Mouse (Mus musculus): ENCODE measurements at regions not wholly inside any gene's neighbourhood (a gene's known extent, or its start where the extent isn't known, plus 50 kb on each side); places are given as distances from the start of the nearest gene placed in this dataset.

GRCm38 (mm10) chr4:56421575-56421974 lies 318.3 kb upstream of the Gm26657 start:
- H3K36me3 ChIP-seq (ENCODE audit: control insufficient read depth, insufficient read depth, low read length, poor library complexity, severe bottlenecking) = no peaks in the 10 kb centered on the region

GRCm38 (mm10) chr4:56419122-56419913 lies 320.6 kb upstream of the Gm26657 start:
- Histone ChIP-seq H3K9me3 (ENCODE audit: control insufficient read depth, insufficient read depth, low read depth, low read length) (no peaks in the 10 kb centered on the region), H3K4me3 (ENCODE audit: insufficient read depth in 1 of 2, low read depth in 1 of 2, low read length in 2 of 2, poor library complexity in 1 of 2, severe bottlenecking in 1 of 2) (no peak overlapping the region), H3K27ac (ENCODE audit: insufficient read depth, low read depth, low read length, poor library complexity, severe bottlenecking) (no peak overlapping the region), H3K4me1 (ENCODE audit: control insufficient read depth in 2 of 2, insufficient read depth in 2 of 2, low read length in 2 of 2, poor library complexity in 1 of 2) (no peaks in the 10 kb centered on the region), H3K9ac (ENCODE audit: insufficient read depth, low read depth, low read length, poor library complexity, severe bottlenecking) (no peak overlapping the region), H3K36me3 (ENCODE audit: control insufficient read depth, insufficient read depth, low read length, poor library complexity, severe bottlenecking) (no peaks in the 10 kb centered on the region)
- no peak for TF ChIP-seq HCFC1 (IDR thresholded peaks at IDR 0.05; ENCODE audit: borderline replicate concordance, insufficient read depth, low read length)
- no peak for TF ChIP-seq ZC3H11A (IDR thresholded peaks at IDR 0.05; ENCODE audit: borderline replicate concordance, low read depth, low read length)
- no peak for TF ChIP-seq MAFK (IDR thresholded peaks at IDR 0.05; ENCODE audit: insufficient read depth, low read depth, low read length)
- no peak for TF ChIP-seq CHD2 (IDR thresholded peaks at IDR 0.05; ENCODE audit: low read depth, low read length)
- no peak for TF ChIP-seq ZNF384 (IDR thresholded peaks at IDR 0.05; ENCODE audit: low read depth, low read length)
- in situ Hi-C loops (cut with MboI; ENCODE audit: low sequenced_read_pairs in 2 of 2, unreplicated experiment in 2 of 2) = no loop called here
- no peak for DNase-seq (ENCODE audit: low read depth, low spot score)

More at GRCm38 (mm10) chr4:56421575-56421974, 318.3 kb upstream of the Gm26657 start:
- Histone ChIP-seq H3K4me1 (ENCODE audit: control insufficient read depth in 2 of 2, insufficient read depth in 2 of 2, low read length in 2 of 2, poor library complexity in 1 of 2) (no peaks in the 10 kb centered on the region), H3K9ac (ENCODE audit: insufficient read depth, low read depth, low read length, poor library complexity, severe bottlenecking) (no peak overlapping the region), H3K4me3 (ENCODE audit: insufficient read depth in 1 of 2, low read depth in 1 of 2, low read length in 2 of 2, poor library complexity in 1 of 2, severe bottlenecking in 1 of 2) (no peak overlapping the region), H3K27ac (ENCODE audit: insufficient read depth, low read depth, low read length, poor library complexity, severe bottlenecking) (no peak overlapping the region), H3K9me3 (ENCODE audit: control insufficient read depth, insufficient read depth, low read depth, low read length) (no peaks in the 10 kb centered on the region)
- in situ Hi-C loops (cut with MboI; ENCODE audit: low sequenced_read_pairs in 2 of 2, unreplicated experiment in 2 of 2) = no loop called here
- no peak for DNase-seq (ENCODE audit: low read depth, low spot score)
- no peak for TF ChIP-seq ZNF384 (IDR thresholded peaks at IDR 0.05; ENCODE audit: low read depth, low read length)
- no peak for TF ChIP-seq CHD2 (IDR thresholded peaks at IDR 0.05; ENCODE audit: low read depth, low read length)
- no peak for TF ChIP-seq ZC3H11A (IDR thresholded peaks at IDR 0.05; ENCODE audit: borderline replicate concordance, low read depth, low read length)
- no peak for TF ChIP-seq HCFC1 (IDR thresholded peaks at IDR 0.05; ENCODE audit: borderline replicate concordance, insufficient read depth, low read length)
- TF ChIP-seq MAFK (IDR thresholded peaks at IDR 0.05; ENCODE audit: insufficient read depth, low read depth, low read length) = no peak

- DNase-seq (ENCODE audit: low read depth, low spot score) = no peak
- Histone ChIP-seq H3K4me3 (ENCODE audit: insufficient read depth in 1 of 2, low read depth in 1 of 2, low read length in 2 of 2, poor library complexity in 1 of 2, severe bottlenecking in 1 of 2) (no peak overlapping the region), H3K9ac (ENCODE audit: insufficient read depth, low read depth, low read length, poor library complexity, severe bottlenecking) (no peak overlapping the region), H3K27ac (ENCODE audit: insufficient read depth, low read depth, low read length, poor library complexity, severe bottlenecking) (no peak overlapping the region), H3K9me3 (ENCODE audit: control insufficient read depth, insufficient read depth, low read depth, low read length) (no peaks in the 10 kb centered on the region), H3K4me1 (ENCODE audit: control insufficient read depth in 2 of 2, insufficient read depth in 2 of 2, low read length in 2 of 2, poor library complexity in 1 of 2) (no peaks in the 10 kb centered on the region), H3K36me3 (ENCODE audit: control insufficient read depth, insufficient read depth, low read length, poor library complexity, severe bottlenecking) (no peaks in the 10 kb centered on the region)
- in situ Hi-C loops (cut with MboI; ENCODE audit: low sequenced_read_pairs in 2 of 2, unreplicated experiment in 2 of 2) = no loop called here
- TF ChIP-seq CHD2 (IDR thresholded peaks at IDR 0.05; ENCODE audit: low read depth, low read length) (no peak), MAFK (IDR thresholded peaks at IDR 0.05; ENCODE audit: insufficient read depth, low read depth, low read length) (no peak), ZNF384 (IDR thresholded peaks at IDR 0.05; ENCODE audit: low read depth, low read length) (no peak), ZC3H11A (IDR thresholded peaks at IDR 0.05; ENCODE audit: borderline replicate concordance, low read depth, low read length) (no peak), HCFC1 (IDR thresholded peaks at IDR 0.05; ENCODE audit: borderline replicate concordance, insufficient read depth, low read length) (no peak)
These were observed 328.7 kb upstream of the Gm26657 start for GRCm38 (mm10) chr4:56411024-56411636.

- H3K9me3 ChIP-seq (ENCODE audit: control insufficient read depth, insufficient read depth, low read depth, low read length) = peaks cover 2% of the 10 kb centered on the region
These were observed 346.1 kb upstream of the Gm26657 start for GRCm38 (mm10) chr4:56393793-56394192.

More at GRCm38 (mm10) chr4:56393793-56394192, 346.1 kb upstream of the Gm26657 start:
- in situ Hi-C loops (cut with MboI; ENCODE audit: low sequenced_read_pairs in 2 of 2, unreplicated experiment in 2 of 2) = no loop called here
- DNase-seq (ENCODE audit: low read depth, low spot score) = no peak
- TF ChIP-seq ZNF384 (IDR thresholded peaks at IDR 0.05; ENCODE audit: low read depth, low read length) (no peak), HCFC1 (IDR thresholded peaks at IDR 0.05; ENCODE audit: borderline replicate concordance, insufficient read depth, low read length) (no peak), ZC3H11A (IDR thresholded peaks at IDR 0.05; ENCODE audit: borderline replicate concordance, low read depth, low read length) (no peak), MAFK (IDR thresholded peaks at IDR 0.05; ENCODE audit: insufficient read depth, low read depth, low read length) (no peak), CHD2 (IDR thresholded peaks at IDR 0.05; ENCODE audit: low read depth, low read length) (no peak)
- H3K27ac ChIP-seq (ENCODE audit: insufficient read depth, low read depth, low read length, poor library complexity, severe bottlenecking) = no peak overlapping the region
- H3K36me3 ChIP-seq (ENCODE audit: control insufficient read depth, insufficient read depth, low read length, poor library complexity, severe bottlenecking) = no peaks in the 10 kb centered on the region
- no peak overlapping the region for H3K4me3 ChIP-seq (ENCODE audit: insufficient read depth in 1 of 2, low read depth in 1 of 2, low read length in 2 of 2, poor library complexity in 1 of 2, severe bottlenecking in 1 of 2)
- no peaks in the 10 kb centered on the region for H3K4me1 ChIP-seq (ENCODE audit: control insufficient read depth in 2 of 2, insufficient read depth in 2 of 2, low read length in 2 of 2, poor library complexity in 1 of 2)
- H3K9ac ChIP-seq (ENCODE audit: insufficient read depth, low read depth, low read length, poor library complexity, severe bottlenecking) = no peak overlapping the region
